Mouse (Mus musculus) kidney, adult 2 months (tissue): Measurements from ENCODE around the gene Mars.

Source experiments
- CTCF ChIP-seq: fragments of 200-500 bp; conservative IDR thresholded peaks from 2 replicates; pipeline ENCODE4 v1.5.1; 2011; ENCODE audit warnings: low read depth, mild to moderate bottlenecking, control low read depth, low read length, moderate library complexity, mixed read lengths; ENCODE audit not compliant: insufficient read depth, insufficient read length
- POLR2A ChIP-seq: fragments of 200-500 bp; IDR thresholded peaks from one replicate; pipeline ENCODE4 v1.6.1; 2011; ENCODE audit warnings: low read depth, low read length, control low read depth

GRCm38 (mm10) chr10:127250810-127251209 lies 60.8 kb downstream of the Mars start:
- TF ChIP-seq CTCF (no peak), POLR2A (no peak)
